Mouse (Mus musculus): Measurements from ENCODE around the gene Mark2. TPM values are rescaled to one million over a fixed set of nuclear protein-coding genes. Genes with fewer than 3 reads are reported as not detected.

Gene Mark2
- total RNA-seq, 2 experiments from 2014 or later: 113 to 116 TPM

DNA sequence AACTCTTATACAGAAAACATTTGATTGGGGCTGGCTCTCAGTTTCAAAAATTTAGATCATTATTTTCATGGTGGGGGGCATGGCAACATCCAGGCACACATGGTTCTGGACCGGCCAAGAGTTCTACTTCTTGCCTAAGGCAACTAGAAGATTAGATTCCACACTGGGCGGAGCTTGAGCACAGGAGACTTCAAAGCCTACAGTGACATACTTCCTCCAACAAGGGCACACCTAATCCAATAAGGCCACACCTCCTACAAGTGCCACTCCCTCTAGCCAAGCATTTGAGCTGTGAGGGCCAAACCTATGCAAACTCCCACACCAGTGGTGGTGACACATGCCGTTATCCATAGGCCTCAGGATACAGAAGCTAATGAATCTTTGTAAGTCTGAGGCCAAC is 95.6 kb downstream of the Mark2 start:
- intact Hi-C loops (cut with DNase I): no loop called here

DNA sequence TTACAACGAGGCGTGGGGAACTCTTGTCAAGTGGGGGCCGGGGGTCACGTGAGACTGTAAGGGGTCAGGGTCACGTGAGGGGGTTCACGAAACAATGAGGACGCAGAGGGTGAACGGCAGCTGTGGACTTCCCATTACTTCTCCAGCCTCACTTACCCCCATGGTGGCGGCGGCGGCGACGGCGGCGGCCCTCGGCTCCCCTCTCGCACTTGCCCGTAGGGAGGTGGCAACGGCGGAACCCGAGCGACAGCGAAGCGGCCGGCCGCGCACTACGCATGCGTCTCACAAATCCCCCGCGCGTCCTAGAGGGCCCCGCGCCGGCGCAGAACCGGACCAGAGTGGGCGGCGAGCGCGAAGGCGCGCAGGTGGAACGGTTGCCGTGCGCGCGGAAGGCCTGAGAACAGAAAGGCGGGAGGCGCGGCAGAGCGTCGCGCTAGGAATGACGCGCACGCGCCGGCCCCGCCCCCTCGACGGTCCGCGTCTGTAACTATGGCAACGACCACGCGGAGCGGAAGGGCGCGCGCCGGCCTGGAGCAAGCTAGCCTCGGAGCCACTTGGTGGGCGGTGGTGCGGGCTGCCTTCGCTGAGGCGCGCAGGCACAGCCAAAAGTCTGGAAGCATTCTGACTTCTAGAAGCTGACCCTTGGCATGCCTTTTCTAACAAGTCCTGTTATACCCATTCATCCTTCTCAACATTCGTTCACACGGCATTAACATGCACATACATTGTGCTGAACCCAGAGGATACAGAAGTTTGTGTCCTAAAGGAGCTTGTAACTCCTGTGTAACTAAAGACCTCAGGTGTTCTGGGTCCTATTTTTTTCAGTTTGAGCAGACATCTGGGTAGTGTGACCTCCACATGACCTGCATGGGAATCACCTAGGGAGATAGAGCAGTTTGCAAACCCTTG is 100.6 kb downstream of the Mark2 start, which contains the start of gene Naa40:
Gene Naa40, minus strand, starts transcription at position 402 of the 909 bp plus-strand sequence.
- peak; percentile 91 to 97 for DNase-seq (ENCODE audit: extremely low spot score in 1 of 2, low spot score in 2 of 2)
- intact Hi-C loops (cut with DNase I): loop anchor here (5.0 kb wide), 1 partner anchor 176 kb away; the partner anchor contains the start of gene 2700081O15Rik

More for the DNA sequence above, 95.6 kb downstream of the Mark2 start:
- DNase-seq (ENCODE audit: extremely low spot score in 1 of 2, low spot score in 2 of 2): no peak

DNA sequence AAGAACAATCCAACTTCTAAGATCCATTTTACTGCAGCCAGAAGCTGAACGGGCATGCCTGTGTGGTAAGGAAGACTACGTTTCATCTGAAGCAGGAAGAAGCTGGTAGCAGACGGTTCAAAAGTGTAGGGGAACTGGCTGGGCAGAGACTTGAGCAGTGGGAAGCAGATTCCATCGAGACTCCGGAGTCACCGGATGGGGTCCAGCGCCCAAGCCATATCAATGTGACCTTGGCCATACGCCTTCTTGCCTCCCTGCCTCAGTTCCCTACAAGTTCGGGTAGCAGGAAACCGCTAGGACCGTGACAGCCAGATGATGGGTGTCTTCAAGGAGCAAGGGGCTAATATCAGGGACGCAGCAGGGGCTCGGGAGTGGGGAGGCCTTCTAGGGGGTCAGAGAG is 101.4 kb downstream of the Mark2 start:
- intact Hi-C loops (cut with DNase I): loop anchor here (5.0 kb wide), 1 partner anchor 177 kb away; the partner anchor contains the start of gene 2700081O15Rik
- DNase-seq (ENCODE audit: extremely low spot score in 1 of 2, low spot score in 2 of 2): no peak

DNA sequence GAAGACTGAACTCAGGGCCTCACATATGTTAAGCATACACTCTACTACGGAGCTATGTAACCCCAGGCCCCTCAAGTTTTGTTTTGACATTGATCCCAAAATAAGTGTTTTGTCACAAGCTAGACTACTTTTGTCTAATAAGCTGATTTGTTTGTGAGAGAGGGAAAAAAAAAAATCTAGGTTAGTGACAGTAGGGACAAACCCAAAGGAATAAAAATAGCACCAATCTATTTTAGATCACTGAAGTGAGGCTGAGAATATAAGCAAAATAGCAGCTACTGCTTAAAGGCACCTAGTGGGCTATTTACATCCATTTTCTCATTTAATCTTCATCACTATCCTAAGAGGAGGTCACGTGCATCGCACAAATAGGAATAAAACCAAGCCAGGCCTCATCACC is 102.1 kb downstream of the Mark2 start:
- DNase-seq (ENCODE audit: extremely low spot score in 1 of 2, low spot score in 2 of 2): no peak
- intact Hi-C loops (cut with DNase I): no loop called here

DNA sequence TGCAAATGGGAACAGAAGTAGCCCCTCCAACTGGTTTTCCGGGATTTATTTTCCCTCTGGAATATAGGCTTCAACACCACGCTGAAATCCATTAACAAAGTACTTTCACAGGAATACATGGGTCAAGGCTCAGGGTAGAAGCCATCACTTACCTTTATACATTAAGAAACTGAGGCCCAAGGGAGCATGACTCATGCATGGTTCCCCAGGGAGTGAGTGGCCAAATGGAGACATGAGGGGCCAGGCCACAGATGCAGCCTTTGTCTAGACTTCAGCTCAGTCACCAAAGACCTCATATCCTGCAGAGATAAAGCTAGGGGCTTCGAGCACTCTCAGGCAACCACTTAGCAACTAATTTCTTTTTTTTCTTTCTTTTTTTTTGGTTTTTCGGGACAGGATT is 104.9 kb downstream of the Mark2 start:
- DNase-seq (ENCODE audit: extremely low spot score in 1 of 2, low spot score in 2 of 2): no peak
- intact Hi-C loops (cut with DNase I): no loop called here

DNA sequence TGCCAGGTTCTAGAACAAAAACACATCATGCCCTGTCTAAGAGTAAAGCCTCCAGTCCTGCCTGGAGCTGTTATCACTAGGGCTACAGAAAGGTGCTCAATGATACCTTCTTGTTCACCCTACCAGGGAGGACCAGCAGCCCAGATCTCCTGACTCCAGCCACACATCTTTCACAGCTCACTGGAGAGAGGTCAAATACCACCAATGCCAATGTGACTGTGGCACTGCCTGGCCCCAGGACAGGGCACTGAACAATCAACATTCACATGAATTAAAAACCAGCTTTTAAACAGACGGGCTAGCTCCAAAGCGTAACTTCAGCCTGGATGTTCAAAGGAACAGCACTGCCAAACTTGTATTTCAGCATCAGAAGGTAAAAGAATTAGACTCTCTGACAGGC is 105.6 kb downstream of the Mark2 start:
- intact Hi-C loops (cut with DNase I): no loop called here

DNA sequence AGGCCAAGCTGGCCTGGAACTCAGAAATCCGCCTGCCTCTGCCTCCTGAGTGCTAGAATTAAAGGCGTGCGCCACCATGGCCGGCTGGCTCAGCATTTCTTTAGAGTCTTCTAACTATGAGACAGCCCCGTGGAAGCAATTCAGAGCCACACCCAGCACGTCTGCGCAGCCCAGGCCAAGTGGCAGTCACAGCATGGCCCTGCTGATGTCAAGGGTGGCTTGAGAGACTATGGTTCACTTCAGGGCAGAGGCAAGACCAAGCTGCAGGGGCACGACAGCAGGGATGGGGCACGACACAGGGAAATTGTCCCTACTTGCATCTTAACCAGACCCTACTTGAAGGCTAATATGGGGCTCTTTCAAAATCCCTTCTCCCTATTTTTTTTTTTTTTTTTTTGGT is 106.2 kb downstream of the Mark2 start:
- DNase-seq (ENCODE audit: extremely low spot score in 1 of 2, low spot score in 2 of 2): no peak
- intact Hi-C loops (cut with DNase I): loop anchor here (2.0 kb wide), 1 partner anchor 109 kb away; no protein-coding TSS in a partner anchor

More for the DNA sequence above, 105.6 kb downstream of the Mark2 start:
- DNase-seq (ENCODE audit: extremely low spot score in 1 of 2, low spot score in 2 of 2): no peak

DNA sequence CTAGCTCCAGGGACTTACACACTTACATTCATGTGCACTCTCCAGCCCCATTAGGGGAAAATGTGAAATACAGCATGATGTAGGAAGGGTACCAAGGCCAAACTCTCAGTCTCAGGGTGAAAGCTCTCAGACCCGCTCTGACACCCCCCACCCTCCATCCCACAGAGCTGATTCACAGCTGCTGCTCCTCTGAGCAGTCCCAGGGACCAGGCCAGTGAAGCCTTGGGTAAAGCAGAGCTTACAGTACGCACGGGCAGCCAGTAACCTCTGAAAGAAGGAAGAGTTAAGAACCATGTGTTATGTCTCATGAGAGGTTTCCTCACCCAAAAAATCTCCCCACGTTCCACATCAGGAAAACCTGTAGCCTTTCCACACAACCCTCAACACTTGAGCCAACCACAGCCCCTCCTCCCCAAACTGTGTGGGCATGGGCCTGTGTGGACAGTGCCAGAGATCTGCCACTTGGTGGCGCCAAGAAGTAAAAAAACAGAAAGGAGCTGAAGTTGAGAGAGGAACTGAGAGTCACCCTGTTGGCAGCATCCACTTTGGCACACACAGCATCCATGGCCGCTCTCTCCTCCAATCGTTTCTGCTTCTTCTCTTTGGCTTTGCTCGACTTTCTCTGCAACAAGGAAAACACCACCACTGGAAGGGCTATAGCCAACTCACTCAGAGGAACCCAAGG is 107.0 kb downstream of the Mark2 start:
- intact Hi-C loops (cut with DNase I): loop anchor here (2.0 kb wide), 1 partner anchor 110 kb away; no protein-coding TSS in a partner anchor
- DNase-seq (ENCODE audit: extremely low spot score in 1 of 2, low spot score in 2 of 2): peak; percentile 86 to 87

DNA sequence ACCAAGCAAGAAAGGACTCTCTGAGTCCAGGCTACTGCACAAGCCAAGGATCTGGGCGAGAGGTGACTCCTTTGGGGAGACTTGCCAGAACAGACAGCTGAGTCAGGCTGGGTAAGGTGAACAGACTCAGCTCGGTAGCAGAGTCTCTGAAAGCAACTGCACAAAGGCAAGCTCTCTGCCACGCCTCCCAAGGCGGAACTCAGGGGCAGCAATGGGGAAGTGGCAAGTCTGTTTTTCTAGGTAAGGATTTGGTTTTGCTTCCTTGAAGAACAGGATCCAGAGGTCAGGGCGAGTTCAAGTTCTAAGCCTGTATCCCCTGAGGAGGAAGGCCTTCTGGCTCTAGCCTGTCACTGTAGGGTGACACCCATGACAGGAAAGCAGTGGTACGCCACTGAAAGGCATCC is 115.1 kb downstream of the Mark2 start:
- intact Hi-C loops (cut with DNase I): no loop called here
- no peak for DNase-seq (ENCODE audit: extremely low spot score in 1 of 2, low spot score in 2 of 2)

Other genes with a start within 250 kb of the Mark2 start
- gene Flrt1, start 236.1 kb downstream of the Mark2 start, total RNA-seq (2021): 10 to 100 TPM; 23.0 to 26.0 TPM
- 100 to 1,000 TPM; 222 to 235 TPM for gene Otub1, start 135.5 kb downstream of the Mark2 start, total RNA-seq (2021)
- 100 to 1,000 TPM; 855 to 924 TPM for gene Cox8a, start 124.2 kb downstream of the Mark2 start, total RNA-seq (2021)
- 10 to 100 TPM; 40.6 to 41.5 TPM for gene Naa40, start 100.7 kb downstream of the Mark2 start, total RNA-seq (2021)
- 10 to 100 TPM; 16.0 to 18.7 TPM for gene Rcor2, start 74.5 kb downstream of the Mark2 start, total RNA-seq (2021)
- 10 to 100 TPM; 33.4 to 38.2 TPM for gene Spindoc, start 41.1 kb upstream of the Mark2 start, total RNA-seq (2021)
- gene 2700081O15Rik, start 75.8 kb upstream of the Mark2 start, total RNA-seq (2021): 10 to 100 TPM; 51.2 to 51.5 TPM
- gene Rtn3, start 141.4 kb upstream of the Mark2 start, total RNA-seq (2021): 100 to 1,000 TPM; 927 to 930 TPM
- gene Atl3, start 152.2 kb upstream of the Mark2 start, total RNA-seq (2021): 10 to 100 TPM; 19.4 to 21.6 TPM
- 1 to 10 TPM; 8.0 to 8.5 TPM for gene Pla2g16, start 215.6 kb upstream of the Mark2 start, total RNA-seq (2021)

Data from left cerebral cortex, postnatal 10 days (tissue).